Mouse (Mus musculus) naive thymus-derived CD4-positive, alpha-beta T cell, adult 2 months (primary cell): ENCODE data around the gene Btbd9.
"Not testable (repeated sequence)": the region's sequence is repeated elsewhere in the genome, so short reads cannot be mapped to it uniquely, and the experiment has no call there.

ENCODE experiments used
- DNase-seq: peaks from one replicate; pipeline ENCODE4 v3.0.0-alpha.2; 2011; ENCODE audit warnings: low read depth

Gene Btbd9

GRCm38 (mm10) chr17:30575941-30576773, at the start of gene Btbd9:
Btbd9 (minus strand) TSS chr17:30576488.
- peak; percentile 97 for DNase-seq

GRCm38 (mm10) chr17:30624132-30624531, 47.8 kb upstream of the Btbd9 start, which contains the start of gene Dnah8:
Dnah8 (plus strand) TSS chr17:30624354.
- not testable (repeated sequence) for DNase-seq

- peak; percentile 17 for DNase-seq
Measured at GRCm38 (mm10) chr17:30623200-30623599, 46.9 kb upstream of the Btbd9 start.

GRCm38 (mm10) chr17:30621450-30621849, 45.2 kb upstream of the Btbd9 start:
- peak; percentile 31 for DNase-seq

- DNase-seq = no peak
Measured at GRCm38 (mm10) chr17:30620548-30620947, 44.3 kb upstream of the Btbd9 start.

DNA sequence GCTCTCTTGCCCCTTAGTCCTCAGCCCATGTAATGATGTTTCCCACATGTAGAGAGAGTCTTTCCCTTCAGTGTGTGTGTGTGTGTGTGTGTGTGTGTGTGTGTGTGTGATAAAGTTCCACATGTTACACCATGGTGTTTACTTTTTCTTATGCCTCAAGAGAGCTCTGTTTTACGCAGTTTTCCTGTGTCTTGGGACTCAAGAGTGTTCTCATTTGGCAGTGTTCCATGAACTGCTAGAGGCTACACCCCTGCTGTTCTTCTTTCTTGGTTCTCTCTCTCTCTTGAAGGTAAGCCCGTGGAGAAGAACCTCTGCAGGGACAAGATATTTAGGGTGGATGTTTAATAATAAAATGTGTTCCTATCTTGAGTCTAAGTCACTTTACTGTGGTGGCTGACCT, 42.9 kb upstream of the Btbd9 start:
- DNase-seq = no peak

GRCm38 (mm10) chr17:30618136-30618891, 42.0 kb upstream of the Btbd9 start:
- no peak for DNase-seq

- DNase-seq = no peak
Measured at GRCm38 (mm10) chr17:30616203-30616602, 39.9 kb upstream of the Btbd9 start.

GRCm38 (mm10) chr17:30613350-30613749, 37.1 kb upstream of the Btbd9 start:
- no peak for DNase-seq

DNA sequence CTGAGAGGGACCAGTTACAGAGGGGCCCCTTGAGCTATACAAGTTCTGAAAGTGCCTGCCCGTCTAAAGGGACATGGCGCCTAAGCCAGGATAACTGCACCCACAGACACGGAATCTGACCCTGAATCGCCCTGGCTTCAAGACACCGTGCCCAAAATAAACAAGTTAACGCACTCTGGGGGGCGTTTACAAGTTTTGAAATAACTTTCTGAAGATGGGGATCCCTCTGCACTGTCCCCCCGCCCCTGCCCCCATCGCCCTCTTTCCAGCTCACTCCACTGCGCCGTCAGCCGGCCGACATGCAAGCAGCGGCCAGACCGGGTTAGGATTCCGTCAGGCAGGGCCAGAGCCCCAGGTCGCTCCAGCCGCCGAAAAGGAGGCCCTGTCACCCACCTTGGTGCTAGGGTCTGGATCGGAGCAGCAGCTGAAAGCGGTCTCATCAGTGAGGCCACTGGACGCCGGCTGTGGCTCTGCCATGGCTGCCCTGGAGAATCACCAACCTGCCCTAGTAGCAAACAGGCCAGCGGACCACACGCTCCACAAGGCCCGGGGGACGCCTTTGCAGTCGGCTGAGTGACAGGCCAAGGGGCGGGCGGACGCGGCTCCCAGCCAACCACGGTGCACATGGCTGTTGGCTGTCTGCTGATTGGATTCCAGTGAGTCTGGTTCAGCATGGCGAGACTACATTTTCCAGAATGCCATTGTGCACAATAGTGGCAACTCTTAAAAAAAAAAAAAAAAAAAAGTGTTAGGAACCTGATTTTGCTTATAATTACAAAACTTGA, 36.0 kb upstream of the Btbd9 start:
- DNase-seq = peak; percentile 92

DNA sequence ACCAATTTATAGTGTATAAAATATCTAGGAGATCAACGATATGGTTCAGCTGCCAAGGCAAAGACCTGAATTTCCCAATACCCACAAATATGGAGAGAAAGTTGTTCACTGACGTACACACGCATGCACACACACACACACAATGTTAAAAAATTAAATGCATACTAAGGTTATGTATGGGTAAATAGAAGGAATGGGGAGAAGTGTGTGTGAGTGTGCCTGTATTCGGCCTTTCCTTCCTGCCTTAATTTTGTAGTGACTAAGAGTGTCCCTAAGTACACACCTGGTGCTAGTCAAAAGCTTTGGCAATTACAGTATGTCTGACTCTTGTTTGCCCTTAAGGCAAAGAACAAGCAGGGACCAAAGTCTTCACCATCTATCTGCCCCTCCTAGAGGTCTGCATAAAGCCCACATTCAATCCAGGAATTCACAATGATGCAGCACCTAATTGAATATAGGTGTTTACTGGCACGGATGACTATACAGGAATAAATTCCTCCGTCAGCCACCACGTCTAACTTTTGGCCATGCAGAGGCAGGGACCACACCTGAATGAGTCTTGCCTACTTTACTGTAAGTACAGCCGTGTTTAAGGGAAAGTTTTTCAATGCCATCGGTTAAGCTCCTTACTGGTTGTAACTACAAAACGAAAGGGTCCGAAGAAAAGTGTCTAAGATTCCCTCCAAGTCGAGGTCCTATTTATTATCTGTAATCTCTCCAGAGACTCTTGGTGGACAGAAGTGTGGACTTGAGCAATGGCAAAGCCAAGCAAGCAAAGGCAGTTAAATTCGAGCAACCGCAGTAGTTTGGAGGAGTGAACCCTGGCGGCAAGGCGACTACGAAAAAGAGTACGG, 35.2 kb upstream of the Btbd9 start:
- DNase-seq = peak; percentile 17

DNA sequence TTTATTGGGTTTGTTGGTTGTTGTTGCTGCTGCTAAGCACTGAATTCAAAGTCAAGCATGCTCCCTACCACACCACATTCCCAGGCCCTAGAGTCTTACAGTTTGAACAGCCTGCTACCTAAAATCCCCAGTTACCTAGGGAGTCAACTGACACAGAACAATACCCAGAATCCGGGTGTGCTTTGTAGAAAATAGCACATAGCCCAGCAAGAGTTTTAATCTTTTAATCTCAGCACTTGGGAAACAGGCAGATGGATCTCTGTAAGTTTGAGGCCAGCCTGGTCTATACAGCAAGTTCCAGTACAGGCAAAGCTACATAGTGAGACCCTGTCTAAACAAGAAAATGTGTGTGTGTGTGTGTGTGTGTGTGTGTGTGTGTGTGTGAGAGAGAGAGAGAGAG, 34.5 kb upstream of the Btbd9 start:
- no peak for DNase-seq

GRCm38 (mm10) chr17:30609980-30610307, 33.7 kb upstream of the Btbd9 start:
- no peak for DNase-seq

GRCm38 (mm10) chr17:30609305-30609979, 33.2 kb upstream of the Btbd9 start:
- DNase-seq = no peak

- no peak for DNase-seq
Measured at GRCm38 (mm10) chr17:30607909-30608495, 31.7 kb upstream of the Btbd9 start.

GRCm38 (mm10) chr17:30607330-30607729, 31.0 kb upstream of the Btbd9 start:
- no peak for DNase-seq

DNA sequence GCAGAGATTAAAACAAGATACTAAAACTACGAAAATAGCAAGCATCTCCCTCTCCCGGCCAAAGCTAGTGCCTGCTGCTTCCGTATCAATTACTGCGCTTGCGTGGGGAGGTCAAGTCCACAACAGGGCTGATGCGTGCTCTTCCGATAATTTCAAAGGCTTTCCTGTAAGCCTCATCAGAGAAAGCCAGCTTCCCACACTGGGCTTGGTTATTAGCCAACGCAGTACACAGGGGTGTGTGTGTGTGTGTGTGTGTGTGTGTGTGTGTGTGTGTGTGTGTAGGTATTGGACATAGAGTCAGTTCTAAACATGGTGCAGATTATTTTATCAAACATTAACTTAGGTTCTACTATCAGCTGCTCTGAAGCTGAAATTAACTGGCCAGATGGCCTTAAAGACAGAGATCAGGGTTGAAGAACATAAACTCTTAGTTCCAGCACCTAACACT, 30.4 kb upstream of the Btbd9 start:
- DNase-seq = no peak

DNA sequence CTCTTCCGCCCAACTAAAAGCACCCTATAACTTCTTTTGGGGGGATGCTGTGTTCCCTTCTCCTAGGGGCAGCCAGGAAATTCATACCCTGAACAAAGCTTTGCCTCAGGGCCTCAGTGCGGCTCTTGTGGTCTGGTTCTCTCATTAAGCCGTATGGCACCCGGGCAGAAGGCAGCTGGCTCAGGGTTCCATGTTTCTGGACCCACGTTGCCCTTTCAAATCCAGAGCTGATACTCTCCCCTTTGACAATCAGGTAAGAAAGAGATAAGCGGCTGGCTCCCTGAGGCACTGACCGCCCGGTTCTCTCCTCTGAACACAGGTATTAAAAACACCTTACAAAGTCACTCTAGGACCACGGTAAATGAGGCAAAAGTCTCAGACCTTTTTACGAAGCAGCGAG, 29.9 kb upstream of the Btbd9 start:
- no peak for DNase-seq

- DNase-seq = no peak
Measured at GRCm38 (mm10) chr17:30605001-30605400, 28.7 kb upstream of the Btbd9 start.

- DNase-seq = no peak
Measured at GRCm38 (mm10) chr17:30604296-30604695, 28.0 kb upstream of the Btbd9 start.

DNA sequence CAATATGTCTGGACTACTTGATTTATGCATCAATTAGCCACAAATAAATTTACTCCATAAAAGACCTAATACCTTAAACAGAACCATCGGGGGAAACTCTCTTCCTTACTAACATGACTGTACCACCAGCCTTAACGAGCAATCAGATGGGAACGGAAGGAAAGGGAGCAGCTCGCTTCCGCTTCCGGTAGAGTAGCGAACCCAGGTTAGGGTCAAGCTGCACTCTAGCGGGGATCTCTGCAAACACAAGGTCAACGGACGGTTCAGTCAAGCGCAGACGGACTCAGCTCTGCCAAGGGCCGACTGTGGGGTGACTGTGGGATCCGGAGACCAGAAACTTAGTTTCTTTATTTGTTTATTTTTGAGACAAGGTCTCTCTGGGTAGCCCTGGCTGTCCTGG, 25.9 kb upstream of the Btbd9 start:
- DNase-seq = no peak
